15 mouse cellular contexts compared by ENCODE assay signal in genomic region chr14:74767892-74768291, GRCm38 (mm10). TPM values are rescaled to one million over a fixed set of nuclear protein-coding genes. Genes with fewer than 3 reads are reported as not detected.
A peak's percentile ranks its signal among the peaks of the same experiment; 100 is the strongest.
DNase-seq lines count a peak whose midpoint lies in the region; ATAC-seq and TF ChIP-seq lines count a peak whose summit lies in the region.
"Had no signal": no experiment of that assay in that cellular context is flagged by ENCODE, and none has a peak within 500 bp of the region (broad histone marks: within the 10 kb centered on the region; RNA-seq: fewer than 3 reads in every experiment).

No protein-coding gene starts in this region.

- WGBS in forebrain, embryonic 13.5 days, result 76% methylated on average over 1 of the region's 1 CpGs
- WGBS in forebrain, embryonic 10.5 days, result 84% methylated on average over 1 of the region's 1 CpGs
- WGBS in lung, embryonic 15.5 days, result 50% methylated on average over 1 of the region's 1 CpGs

- TF ChIP-seq CTCF in brain, embryonic 14.5 days (IDR thresholded peaks at IDR 0.05; ENCODE audit: borderline replicate concordance, extremely low read depth, insufficient read depth, insufficient read length), result no peak

- peaks cover 3% of the 10 kb centered on the region; the same call in 1 of the 2 replicates for H3K9me3 ChIP-seq in forebrain, embryonic 13.5 days (replicated peaks)
- H3K9me3 ChIP-seq in forebrain, embryonic 10.5 days, result no peaks in the 10 kb centered on the region
- H3K9me3 ChIP-seq in lung, embryonic 15.5 days, result no peaks in the 10 kb centered on the region
- H3K9me3 ChIP-seq: embryonic facial prominence, embryonic 10.5 days; hindbrain, embryonic 15.5 days had no signal

- no peaks in the 10 kb centered on the region for H3K27me3 ChIP-seq in forebrain, embryonic 13.5 days
- no peaks in the 10 kb centered on the region for H3K27me3 ChIP-seq in forebrain, embryonic 10.5 days (ENCODE audit: poor library complexity, severe bottlenecking)
- H3K27me3 ChIP-seq in lung, embryonic 15.5 days, result no peaks in the 10 kb centered on the region
- H3K27me3 ChIP-seq: heart, embryonic 12.5 days; hindbrain, embryonic 15.5 days had no signal

- H3K9ac ChIP-seq in forebrain, embryonic 13.5 days, result no peak overlapping the region
- H3K9ac ChIP-seq in lung, embryonic 15.5 days, result no peak overlapping the region
- H3K9ac ChIP-seq: heart, embryonic 12.5 days; hindbrain, embryonic 15.5 days had no signal

- no peaks in the 10 kb centered on the region for H3K4me1 ChIP-seq in forebrain, embryonic 13.5 days
- H3K4me1 ChIP-seq in forebrain, embryonic 10.5 days, result no peaks in the 10 kb centered on the region
- peaks cover 5% of the 10 kb centered on the region; the same call in 1 of the 2 replicates for H3K4me1 ChIP-seq in lung, embryonic 15.5 days
- H3K4me1 ChIP-seq: hindbrain, embryonic 15.5 days had no signal

- no peak overlapping the region for H3K4me2 ChIP-seq in forebrain, embryonic 13.5 days
- no peak overlapping the region for H3K4me2 ChIP-seq in lung, embryonic 15.5 days
- H3K4me2 ChIP-seq: heart, embryonic 12.5 days; hindbrain, embryonic 15.5 days had no signal

- H3K4me3 ChIP-seq in forebrain, embryonic 13.5 days, result no peak overlapping the region
- no peak overlapping the region for H3K4me3 ChIP-seq in forebrain, embryonic 10.5 days
- H3K4me3 ChIP-seq in lung, embryonic 15.5 days, result no peak overlapping the region
- H3K4me3 ChIP-seq: embryonic facial prominence, embryonic 10.5 days; heart, embryonic 12.5 days; hindbrain, embryonic 15.5 days had no signal

- DNase-seq in forebrain, embryonic 10.5 days (ENCODE audit: extremely low spot score, low spot score), result no peak
- no peak for DNase-seq in lung, postnatal 36 days
- peak; percentile 65 for DNase-seq in brain, embryonic 14.5 days (ENCODE audit: low read depth)
- no peak for DNase-seq in adrenal gland, adult 8-10 months
- DNase-seq: adrenal gland, postnatal 14 days; cerebellum, adult 2 months; cerebellum, postnatal 10 days; gastrocnemius, postnatal 14 days; kidney, adult 11 months had no signal

- H3K36me3 ChIP-seq in forebrain, embryonic 13.5 days (ENCODE audit: poor library complexity, severe bottlenecking), result peaks cover 28% of the 10 kb centered on the region
- H3K36me3 ChIP-seq in forebrain, embryonic 10.5 days (replicated peaks), result peaks cover 21% of the 10 kb centered on the region
- peaks cover 29% of the 10 kb centered on the region for H3K36me3 ChIP-seq in lung, embryonic 15.5 days

- no peak for TF ChIP-seq POLR2A in brain, embryonic 14.5 days (IDR thresholded peaks at IDR 0.05; ENCODE audit: borderline replicate concordance, extremely low read depth, insufficient read depth, insufficient read length, poor library complexity, severe bottlenecking)

- H3K27ac ChIP-seq in forebrain, embryonic 13.5 days, result no peak overlapping the region
- H3K27ac ChIP-seq in forebrain, embryonic 10.5 days, result no peak overlapping the region
- H3K27ac ChIP-seq in lung, embryonic 15.5 days, result no peak overlapping the region
- H3K27ac ChIP-seq: embryonic facial prominence, embryonic 10.5 days; hindbrain, embryonic 15.5 days had no signal

- peak; percentile 53; the same call in 1 of the 2 replicates for ATAC-seq in forebrain, embryonic 13.5 days
- ATAC-seq in lung, embryonic 15.5 days (ENCODE audit: borderline replicate concordance, extremely low read depth, low FRiP score, low TSS enrichment), result peak; percentile 77; the same call in 1 of the 2 replicates
- ATAC-seq in granulocyte monocyte progenitor cell, adult 5-6 weeks (replicated peaks; ENCODE audit: poor library complexity, severe bottlenecking), result no peak

RNA-seq across cellular contexts. Expression of gene Esd, which starts 35.8 kb away (rescaled TPM):
- 303 and 336 TPM in 2 replicates for polyA plus RNA-seq in forebrain, embryonic 13.5 days (2015; fragmentation: Nextera tagmentation; extraction: Ambion mirVana)
- polyA plus RNA-seq in forebrain, embryonic 10.5 days (2016; fragmentation: Nextera tagmentation; extraction: Ambion mirVana), result 318 and 332 TPM in 2 replicates
- 343 and 361 TPM in 2 replicates for polyA plus RNA-seq in lung, embryonic 15.5 days (2015; fragmentation: Nextera tagmentation; extraction: Ambion mirVana)
- polyA plus RNA-seq in brain, embryonic 14.5 days (2012; rRNA removed), result 122 and 144 TPM in 2 replicates
- 100 to 1,000 TPM; 221 to 384 (median 269) TPM for total RNA-seq in adrenal gland, adult 8-10 months (2022)
- 154 and 158 TPM in 2 replicates for total RNA-seq in granulocyte monocyte progenitor cell, adult 5-6 weeks (2014; fragmentation: Nextera tagmentation)
- total RNA-seq in granulocyte monocyte progenitor cell, adult 5-6 weeks (2017), result 231 and 250 TPM in 2 replicates
